Mouse (Mus musculus): ENCODE results near the gene Adgrl3. TPM values are rescaled to one million over a fixed set of nuclear protein-coding genes. Genes with fewer than 3 reads are reported as not detected.

The Adgrl3 gene
- polyA plus RNA-seq, 1 experiment from 2014 or later = 14.0 TPM

DNA sequence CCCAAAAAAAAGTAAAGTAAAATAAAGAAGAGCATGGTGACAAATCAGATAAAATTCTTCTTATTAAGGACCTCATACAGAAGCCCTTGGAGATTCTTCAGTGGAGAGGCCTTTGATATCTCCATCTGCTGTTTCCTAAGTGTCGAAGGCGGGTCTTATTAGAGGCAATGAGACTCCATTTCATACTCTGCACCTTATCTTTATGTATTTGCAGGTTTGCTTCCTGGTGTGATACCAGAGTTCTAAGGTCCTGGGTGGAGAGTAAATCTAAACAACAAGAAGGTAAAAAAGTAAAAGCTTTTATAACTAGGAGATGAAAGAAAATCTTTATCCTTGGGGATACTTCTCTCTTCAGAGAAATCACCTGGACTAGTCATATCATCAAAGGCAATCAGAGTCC is 817.9 kb downstream of the Adgrl3 start:
- H3K4me3 ChIP-seq = no peak overlapping the region

DNA sequence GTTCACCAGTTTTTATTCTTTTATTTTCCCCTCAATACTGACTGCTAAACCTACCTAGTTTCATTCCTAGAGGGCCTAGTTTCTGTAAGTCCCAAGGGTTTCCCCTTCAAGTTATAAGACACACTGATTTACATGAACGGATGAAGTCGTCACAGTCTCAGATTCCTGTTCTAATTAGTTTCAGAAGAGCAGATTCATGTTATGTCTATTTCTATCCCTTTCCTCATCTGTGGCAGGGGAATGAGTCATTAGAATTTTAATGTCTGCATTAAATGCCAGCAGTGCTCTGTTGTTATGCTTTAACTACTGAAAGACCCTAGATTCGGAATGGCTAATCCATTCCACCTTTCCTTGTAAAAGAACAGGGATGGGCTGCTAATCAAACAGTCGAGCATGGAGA is 823.9 kb downstream of the Adgrl3 start:
- Histone ChIP-seq H3K9ac (no peak overlapping the region), H3K4me1 (no peaks in the 10 kb centered on the region), H3K9me3 (no peaks in the 10 kb centered on the region), H3K27ac (no peak overlapping the region), H3K4me3 (no peak overlapping the region), H3K4me2 (no peak overlapping the region), H3K27me3 (no peaks in the 10 kb centered on the region), H3K36me3 (no peaks in the 10 kb centered on the region)
- 60% methylated on average over 4 of the region's 4 CpGs for WGBS
- ATAC-seq (ENCODE audit: borderline replicate concordance, extremely low read depth, low FRiP score, low TSS enrichment) = no peak

More for the DNA sequence above, 817.9 kb downstream of the Adgrl3 start:
- Histone ChIP-seq H3K36me3 (no peaks in the 10 kb centered on the region), H3K4me2 (no peak overlapping the region), H3K27me3 (no peaks in the 10 kb centered on the region), H3K9ac (no peak overlapping the region), H3K27ac (no peak overlapping the region), H3K4me1 (no peaks in the 10 kb centered on the region), H3K9me3 (no peaks in the 10 kb centered on the region)
- ATAC-seq (ENCODE audit: borderline replicate concordance, extremely low read depth, low FRiP score, low TSS enrichment) = no peak
- 87% methylated on average over 2 of the region's 2 CpGs for WGBS

DNA sequence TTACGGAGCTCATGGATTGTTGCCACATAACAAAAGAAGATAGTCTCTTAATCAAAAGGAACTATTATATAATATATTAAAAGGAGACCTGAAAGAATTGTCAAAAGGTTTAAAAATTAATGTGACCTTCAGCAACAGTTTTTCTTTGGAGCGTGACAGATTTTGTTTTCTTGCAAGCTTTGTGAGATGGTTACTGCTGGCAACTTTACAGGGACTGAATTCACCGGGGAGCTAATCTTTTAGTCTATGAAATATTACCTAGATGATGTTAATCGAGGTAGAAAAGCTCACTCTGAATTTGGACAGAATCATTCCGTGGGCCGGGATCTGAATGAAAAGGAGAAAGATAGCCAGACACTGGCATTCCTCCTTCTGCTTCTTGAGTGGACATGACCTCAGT is 850.4 kb downstream of the Adgrl3 start:
- H3K4me3 ChIP-seq = no peak overlapping the region
- no peaks in the 10 kb centered on the region for H3K4me1 ChIP-seq
- no peak overlapping the region for H3K27ac ChIP-seq
- H3K9me3 ChIP-seq = no peaks in the 10 kb centered on the region
- 82% methylated on average over 6 of the region's 6 CpGs for WGBS
- H3K27me3 ChIP-seq = no peaks in the 10 kb centered on the region
- no peak for ATAC-seq (ENCODE audit: borderline replicate concordance, extremely low read depth, low FRiP score, low TSS enrichment)
- H3K4me2 ChIP-seq = no peak overlapping the region
- H3K9ac ChIP-seq = no peak overlapping the region
- no peaks in the 10 kb centered on the region for H3K36me3 ChIP-seq

Small RNAs within 50 kb of the gene (microRNA-seq; reads per million reads assigned to microRNA genes)
- gene Gm22048 = not detected
